Mouse (Mus musculus) testis, adult 2 months (tissue): ENCODE data around the gene Sacm1l.

Source experiments
- CTCF ChIP-seq: fragments of 200-500 bp; IDR thresholded peaks from 2 replicates; pipeline ENCODE4 v1.5.1; 2012; ENCODE audit warnings: low read depth, mild to moderate bottlenecking, inconsistent platforms, low read length, moderate library complexity; ENCODE audit not compliant: control insufficient read depth, insufficient read depth, insufficient replicate concordance
- POLR2A ChIP-seq: fragments of 200-500 bp; IDR thresholded peaks from 2 replicates; pipeline ENCODE4 v1.6.1; 2012; ENCODE audit warnings: low read depth, mild to moderate bottlenecking, inconsistent platforms, low read length, moderate library complexity; ENCODE audit not compliant: control insufficient read depth

DNA sequence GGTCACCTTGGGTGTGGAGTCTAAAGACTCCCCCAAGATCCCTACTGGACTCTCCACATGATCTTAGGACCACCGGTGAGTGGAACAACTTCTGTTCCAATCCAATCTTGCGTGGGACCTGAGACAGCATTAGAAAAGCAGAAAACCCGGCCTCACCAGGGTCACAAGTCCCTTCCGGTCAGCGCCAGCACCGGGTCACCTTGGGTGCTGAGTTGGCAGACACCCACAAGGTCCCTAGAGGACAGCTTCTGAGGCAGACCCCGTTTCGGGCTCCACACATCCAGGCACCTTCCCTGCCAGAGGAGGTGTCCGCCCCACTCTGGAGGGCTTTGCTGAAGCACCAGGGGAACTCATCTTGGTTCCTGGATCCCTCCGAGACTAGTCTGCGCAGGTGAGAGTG, 96.3 kb downstream of the Sacm1l start:
- no peak for TF ChIP-seq CTCF
- no peak for TF ChIP-seq POLR2A
